Comparison of ENCODE assay signal across 8 mouse cellular contexts in the genomic region with DNA sequence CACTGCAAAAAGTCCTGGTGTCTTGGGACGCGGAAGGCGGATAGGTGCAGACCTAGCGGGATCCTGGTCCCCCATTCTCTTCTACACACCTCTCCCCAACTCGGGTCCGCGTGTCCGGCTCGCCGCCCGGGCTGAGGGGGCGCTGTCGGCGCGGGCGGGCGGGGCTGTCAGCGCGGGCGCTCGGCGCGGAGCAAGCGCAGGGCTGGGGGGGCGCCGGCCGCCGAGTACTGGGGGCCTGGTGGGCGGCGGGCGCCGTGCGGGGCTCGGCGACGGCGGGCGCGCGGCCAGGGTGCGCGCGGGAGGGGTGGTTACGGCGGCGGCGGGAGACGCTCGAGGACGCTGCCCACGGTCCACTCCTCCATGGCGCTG. TPM values are rescaled to one million over a fixed set of nuclear protein-coding genes. Genes with fewer than 3 reads are reported as not detected.
A peak's percentile ranks its signal among the peaks of the same experiment; 100 is the strongest.
DNase-seq lines count a peak whose midpoint lies in the region; ATAC-seq and TF ChIP-seq lines count a peak whose summit lies in the region.

No protein-coding gene starts in this region.

- no peak overlapping the region for H3K27ac ChIP-seq in lung, embryonic 15.5 days
- H3K27ac ChIP-seq in forebrain, embryonic 13.5 days: peak overlapping the region; percentile 51
- no peak overlapping the region for H3K27ac ChIP-seq in limb, embryonic 12.5 days

- H3K9me3 ChIP-seq in lung, embryonic 15.5 days: no peaks in the 10 kb centered on the region
- H3K9me3 ChIP-seq in forebrain, embryonic 13.5 days (replicated peaks): no peaks in the 10 kb centered on the region
- H3K9me3 ChIP-seq in limb, embryonic 12.5 days: no peaks in the 10 kb centered on the region

- ATAC-seq in lung, embryonic 15.5 days (ENCODE audit: borderline replicate concordance, extremely low read depth, low FRiP score, low TSS enrichment): no peak
- ATAC-seq in forebrain, embryonic 13.5 days: no peak
- no peak for ATAC-seq in limb, embryonic 12.5 days (ENCODE audit: insufficient number of reproducible peaks, insufficient read depth, low FRiP score, low TSS enrichment, low read depth)
- no peak for ATAC-seq in granulocyte monocyte progenitor cell, adult 5-6 weeks (replicated peaks; ENCODE audit: poor library complexity, severe bottlenecking)

- peak overlapping the region; percentile 13; the same call in 1 of the 2 replicates for H3K9ac ChIP-seq in lung, embryonic 15.5 days
- peak overlapping the region; percentile 80 for H3K9ac ChIP-seq in forebrain, embryonic 13.5 days
- H3K9ac ChIP-seq in limb, embryonic 12.5 days (replicated peaks): peak overlapping the region; percentile 44

- H3K4me1 ChIP-seq in lung, embryonic 15.5 days: peaks cover 42% of the 10 kb centered on the region
- peaks cover 3% of the 10 kb centered on the region for H3K4me1 ChIP-seq in lung, adult 2 months (ENCODE audit: control insufficient read depth, insufficient read depth, low read length)
- peaks cover 64% of the 10 kb centered on the region for H3K4me1 ChIP-seq in forebrain, embryonic 13.5 days
- peaks cover 44% of the 10 kb centered on the region for H3K4me1 ChIP-seq in limb, embryonic 12.5 days (replicated peaks)

- H3K36me3 ChIP-seq in lung, embryonic 15.5 days: no peaks in the 10 kb centered on the region
- no peaks in the 10 kb centered on the region for H3K36me3 ChIP-seq in forebrain, embryonic 13.5 days (ENCODE audit: poor library complexity, severe bottlenecking)
- H3K36me3 ChIP-seq in limb, embryonic 12.5 days: no peaks in the 10 kb centered on the region

- H3K4me2 ChIP-seq in lung, embryonic 15.5 days: peak overlapping the region; percentile 93
- H3K4me2 ChIP-seq in forebrain, embryonic 13.5 days: peak overlapping the region; percentile 95
- H3K4me2 ChIP-seq in limb, embryonic 12.5 days: peak overlapping the region; percentile 88

- no peak for DNase-seq in lung, adult 2 months
- DNase-seq in retina, embryonic 14.5 days (ENCODE audit: low spot score): peak; percentile 49
- no peak for DNase-seq in cerebellum, adult 18-20 months
- DNase-seq in thymus, postnatal 0 days (ENCODE audit: low spot score): no peak

- H3K27me3 ChIP-seq in lung, embryonic 15.5 days: peaks cover 74% of the 10 kb centered on the region
- H3K27me3 ChIP-seq in forebrain, embryonic 13.5 days: peaks cover 37% of the 10 kb centered on the region
- H3K27me3 ChIP-seq in limb, embryonic 12.5 days: peaks cover 56% of the 10 kb centered on the region

- 0% methylated on average over 22 of the region's 52 CpGs for WGBS in lung, embryonic 15.5 days
- under 1% methylated on average over 37 of the region's 52 CpGs for WGBS in lung, adult 2 months
- WGBS in forebrain, embryonic 13.5 days: under 1% methylated on average over 27 of the region's 52 CpGs
- WGBS in limb, embryonic 12.5 days: 1% methylated on average over 50 of the region's 52 CpGs

- TF ChIP-seq CTCF in lung, adult 2 months (IDR thresholded peaks at IDR 0.05; ENCODE audit: insufficient read depth, low read length): no peak

- no peak for TF ChIP-seq POLR2A in lung, adult 2 months (IDR thresholded peaks at IDR 0.05; ENCODE audit: borderline replicate concordance, extremely low read depth, low read depth, low read length)

- peak overlapping the region; percentile 34 for H3K4me3 ChIP-seq in lung, embryonic 15.5 days
- H3K4me3 ChIP-seq in lung, adult 2 months (replicated peaks; ENCODE audit: extremely low read depth, low read depth, low read length): no peak overlapping the region
- peak overlapping the region; percentile 74 for H3K4me3 ChIP-seq in forebrain, embryonic 13.5 days
- H3K4me3 ChIP-seq in limb, embryonic 12.5 days (replicated peaks): peak overlapping the region; percentile 58

RNA-seq across cellular contexts. Expression of gene Kif26a, which starts 2.2 kb away (rescaled TPM):
- polyA plus RNA-seq in lung, embryonic 15.5 days (2015; fragmentation: Nextera tagmentation; extraction: Ambion mirVana): 3.0 and 3.2 TPM in 2 replicates
- polyA plus RNA-seq in lung, adult 2 months (2012; rRNA removed): 28.8 and 32.4 TPM in 2 replicates
- polyA plus RNA-seq in forebrain, embryonic 13.5 days (2015; fragmentation: Nextera tagmentation; extraction: Ambion mirVana): 10.9 and 14.4 TPM in 2 replicates
- 6.6 and 6.7 TPM in 2 replicates for polyA plus RNA-seq in limb, embryonic 12.5 days (2016; fragmentation: Nextera tagmentation; extraction: Ambion mirVana)
- not detected in 2 replicates for total RNA-seq in granulocyte monocyte progenitor cell, adult 5-6 weeks (2014; fragmentation: Nextera tagmentation)
- total RNA-seq in granulocyte monocyte progenitor cell, adult 5-6 weeks (2017): not detected in 2 replicates
- 0.87 and 0.92 TPM in 2 replicates for polyA plus RNA-seq in thymus, postnatal 0 days (2015; fragmentation: Nextera tagmentation; extraction: Ambion mirVana)

RNA-seq across cellular contexts. Expression of gene Aspg, which starts 37.3 kb away (rescaled TPM):
- polyA plus RNA-seq in lung, embryonic 15.5 days (2015; fragmentation: Nextera tagmentation; extraction: Ambion mirVana): 1.7 and 3.4 TPM in 2 replicates
- 7.5 and 16.8 TPM in 2 replicates for polyA plus RNA-seq in lung, adult 2 months (2012; rRNA removed)
- 0.08 and 0.15 TPM in 2 replicates for polyA plus RNA-seq in forebrain, embryonic 13.5 days (2015; fragmentation: Nextera tagmentation; extraction: Ambion mirVana)
- 3.1 and 3.4 TPM in 2 replicates for polyA plus RNA-seq in limb, embryonic 12.5 days (2016; fragmentation: Nextera tagmentation; extraction: Ambion mirVana)
- not detected in 2 replicates for total RNA-seq in granulocyte monocyte progenitor cell, adult 5-6 weeks (2014; fragmentation: Nextera tagmentation)
- not detected in 2 replicates for total RNA-seq in granulocyte monocyte progenitor cell, adult 5-6 weeks (2017)
- polyA plus RNA-seq in thymus, postnatal 0 days (2015; fragmentation: Nextera tagmentation; extraction: Ambion mirVana): 0.82 and 0.85 TPM in 2 replicates

Comparison
In these comparisons a context has a peak if more than half of its experiments do, and no peak if none do; other contexts are left out.
1. H3K9ac ChIP-seq: peak in every context shown above with its lines; median percentile 80 in forebrain, embryonic 13.5 days; 44 in limb, embryonic 12.5 days; 13 in lung, embryonic 15.5 days.